Comparison of ENCODE assay signal across 11 mouse cellular contexts in genomic region chr4:140285726-140286316, GRCm38 (mm10). TPM values are rescaled to one million over a fixed set of nuclear protein-coding genes. Genes with fewer than 3 reads are reported as not detected.
DNase-seq lines count a peak whose midpoint lies in the region; ATAC-seq and TF ChIP-seq lines count a peak whose summit lies in the region.
"Had no signal": no experiment of that assay in that cellular context is flagged by ENCODE, and none has a peak within 500 bp of the region (broad histone marks: within the 10 kb centered on the region; RNA-seq: fewer than 3 reads in every experiment).

No protein-coding gene starts in this region.

- DNase-seq in cerebellum, postnatal 10 days: peak; percentile 66 to 72
- no peak for DNase-seq in cerebellum, adult 9-11 months
- DNase-seq in forebrain, embryonic 14.5 days (ENCODE audit: low spot score): peak; percentile 73
- DNase-seq in layer of hippocampus, postnatal 25 days (ENCODE audit: extremely low spot score in 1 of 2, low spot score in 1 of 2): peak; percentile 11 to 31
- DNase-seq in midbrain, postnatal 0 days (ENCODE audit: low spot score): peak; percentile 86
- no peak for DNase-seq in thymus, postnatal 4 days
- DNase-seq in cerebellum, postnatal 36 days: no peak
- DNase-seq: kidney, adult 18-20 months; lung, embryonic 14.5 days had no signal

- no peaks in the 10 kb centered on the region for H3K36me3 ChIP-seq in forebrain, embryonic 14.5 days (ENCODE audit: control insufficient read depth, insufficient read depth, low read length)
- H3K36me3 ChIP-seq in midbrain, postnatal 0 days (ENCODE audit: insufficient read depth, low read length): no peaks in the 10 kb centered on the region
- H3K36me3 ChIP-seq: heart, embryonic 13.5 days had no signal

- 65% methylated on average over 5 of the region's 5 CpGs for WGBS in forebrain, embryonic 14.5 days
- 33% methylated on average over 5 of the region's 5 CpGs for WGBS in midbrain, postnatal 0 days

- no peak overlapping the region for H3K4me3 ChIP-seq in forebrain, embryonic 14.5 days (ENCODE audit: low read depth, low read length)
- no peak overlapping the region for H3K4me3 ChIP-seq in midbrain, postnatal 0 days (ENCODE audit: low read depth, low read length)
- H3K4me3 ChIP-seq: heart, embryonic 13.5 days had no signal

- peak overlapping the region; percentile 63 for H3K27ac ChIP-seq in forebrain, embryonic 14.5 days (ENCODE audit: low read depth, low read length)
- peak overlapping the region; percentile 55 for H3K27ac ChIP-seq in midbrain, postnatal 0 days (ENCODE audit: low read depth, low read length)
- H3K27ac ChIP-seq: heart, embryonic 13.5 days had no signal

- no peak overlapping the region for H3K4me2 ChIP-seq in forebrain, embryonic 14.5 days (ENCODE audit: low read length)
- no peak overlapping the region for H3K4me2 ChIP-seq in midbrain, postnatal 0 days (ENCODE audit: low read depth, low read length, poor library complexity, severe bottlenecking)
- H3K4me2 ChIP-seq: heart, embryonic 13.5 days; lung, embryonic 14.5 days had no signal

- peak; percentile 63 for ATAC-seq in forebrain, embryonic 14.5 days
- ATAC-seq in midbrain, postnatal 0 days (ENCODE audit: low FRiP score): peak; percentile 91
- no peak for ATAC-seq in inflammation-experienced regulatory T-cells, adult 6 months

- peak; percentile 70 for TF ChIP-seq CTCF in midbrain, postnatal 0 days (IDR thresholded peaks at IDR 0.05)

- no peaks in the 10 kb centered on the region for H3K9me3 ChIP-seq in forebrain, embryonic 14.5 days (replicated peaks; ENCODE audit: control insufficient read depth, low read length)
- no peaks in the 10 kb centered on the region for H3K9me3 ChIP-seq in midbrain, postnatal 0 days (ENCODE audit: low read length)

- H3K27me3 ChIP-seq in forebrain, embryonic 14.5 days (replicated peaks; ENCODE audit: control insufficient read depth, insufficient read depth, low read length): no peaks in the 10 kb centered on the region
- no peaks in the 10 kb centered on the region for H3K27me3 ChIP-seq in midbrain, postnatal 0 days (ENCODE audit: insufficient read depth, low read length)
- H3K27me3 ChIP-seq: heart, embryonic 13.5 days had no signal

- peaks cover 6% of the 10 kb centered on the region for H3K4me1 ChIP-seq in forebrain, embryonic 14.5 days (ENCODE audit: control insufficient read depth, insufficient read depth, low read length)
- peaks cover 9% of the 10 kb centered on the region; the same call in 1 of the 2 replicates for H3K4me1 ChIP-seq in midbrain, postnatal 0 days (ENCODE audit: insufficient read depth, low read length)
- H3K4me1 ChIP-seq: heart, embryonic 13.5 days had no signal

- no peak overlapping the region for H3K9ac ChIP-seq in forebrain, embryonic 14.5 days (ENCODE audit: low read length)
- H3K9ac ChIP-seq in midbrain, postnatal 0 days (replicated peaks; ENCODE audit: low read length, poor library complexity, severe bottlenecking): no peak overlapping the region
- H3K9ac ChIP-seq: heart, embryonic 13.5 days; lung, embryonic 14.5 days had no signal

RNA-seq across cellular contexts. Expression of gene Igsf21, which starts 39.2 kb away (rescaled TPM):
- 30.0 and 40.3 TPM in 2 replicates for polyA plus RNA-seq in forebrain, embryonic 14.5 days (2014; fragmentation: Nextera tagmentation; extraction: Ambion mirVana)
- 10 to 100 TPM; 43.1 to 50.8 TPM for total RNA-seq in layer of hippocampus, postnatal 25 days (2021)
- total RNA-seq in midbrain, postnatal 0 days (2014; rRNA removed): 115 and 145 TPM in 2 replicates
- 146 TPM in 2 replicates for polyA plus RNA-seq in midbrain, postnatal 0 days (2015; fragmentation: Nextera tagmentation; extraction: Ambion mirVana)
- polyA plus RNA-seq in inflammation-experienced regulatory T-cells, adult 6 months (2017; shearing (Covaris generic)): not detected
- polyA plus RNA-seq: lung, embryonic 14.5 days had no signal

Comparison
In these comparisons a context has a peak if more than half of its experiments do, and no peak if none do; other contexts are left out.
1. DNase-seq: peak in cerebellum, postnatal 10 days (2 of 2), forebrain, embryonic 14.5 days (single experiment), layer of hippocampus, postnatal 25 days (2 of 2) and midbrain, postnatal 0 days (single experiment); none in cerebellum, adult 9-11 months (single experiment), thymus, postnatal 4 days (single experiment) and cerebellum, postnatal 36 days (0 of 2).
2. RNA of gene Igsf21, which starts 39.2 kb away (polyA plus RNA-seq): 146 TPM in midbrain, postnatal 0 days and 30.0 to 40.3 TPM in forebrain, embryonic 14.5 days; not detected in inflammation-experienced regulatory T-cells, adult 6 months; every median in the first group is over 10 times any median in the second.